Mouse (Mus musculus): ENCODE measurements around the gene Tktl1.
"Not testable (repeated sequence)": the region's sequence is repeated elsewhere in the genome, so short reads cannot be mapped to it uniquely, and the experiment has no call there.

The Tktl1 gene

GRCm38 (mm10) chrX:74176959-74177358 lies at the start of gene Tktl1:
Gene Tktl1 (plus strand): TSS chrX:74177259.
- DNase-seq (ENCODE audit: low read depth): no peak

- DNase-seq (ENCODE audit: low read depth): not testable (repeated sequence)
Observed at GRCm38 (mm10) chrX:74135263-74135662, 41.8 kb upstream of the Tktl1 start, which contains the start of gene Mecp2. Gene Mecp2 (minus strand): TSS chrX:74135363.

GRCm38 (mm10) chrX:74167738-74168137 lies 9.3 kb upstream of the Tktl1 start, which contains the start of gene Tex28:
Gene Tex28 (minus strand): TSS chrX:74167838.
- no peak for DNase-seq (ENCODE audit: low read depth)

GRCm38 (mm10) chrX:74203556-74203955 lies 26.5 kb downstream of the Tktl1 start:
- DNase-seq (ENCODE audit: low read depth): no peak

- DNase-seq (ENCODE audit: low read depth): no peak
Observed at GRCm38 (mm10) chrX:74218496-74218895, 41.4 kb downstream of the Tktl1 start.

GRCm38 (mm10) chrX:74219449-74219848 lies 42.4 kb downstream of the Tktl1 start:
- no peak for DNase-seq (ENCODE audit: low read depth)

GRCm38 (mm10) chrX:74220099-74220498 lies 43.0 kb downstream of the Tktl1 start:
- DNase-seq (ENCODE audit: low read depth): not testable (repeated sequence)

GRCm38 (mm10) chrX:74230038-74230437 lies 53.0 kb downstream of the Tktl1 start:
- DNase-seq (ENCODE audit: low read depth): no peak

- DNase-seq (ENCODE audit: low read depth): no peak
Observed at GRCm38 (mm10) chrX:74233196-74233595, 56.1 kb downstream of the Tktl1 start.

- no peak for DNase-seq (ENCODE audit: low read depth)
Observed at GRCm38 (mm10) chrX:74240332-74240731, 63.3 kb downstream of the Tktl1 start.

GRCm38 (mm10) chrX:74243396-74243795 lies 66.3 kb downstream of the Tktl1 start:
- no peak for DNase-seq (ENCODE audit: low read depth)

GRCm38 (mm10) chrX:74243807-74244206 lies 66.7 kb downstream of the Tktl1 start:
- DNase-seq (ENCODE audit: low read depth): peak; percentile 90

GRCm38 (mm10) chrX:74244614-74245083 lies 67.6 kb downstream of the Tktl1 start:
- peak; percentile 72 for DNase-seq (ENCODE audit: low read depth)

- DNase-seq (ENCODE audit: low read depth): no peak
Observed at GRCm38 (mm10) chrX:74245107-74245506, 68.0 kb downstream of the Tktl1 start.

- DNase-seq (ENCODE audit: low read depth): peak; percentile 79
Observed at GRCm38 (mm10) chrX:74245687-74246086, 68.6 kb downstream of the Tktl1 start.

- peak; percentile 92 for DNase-seq (ENCODE audit: low read depth)
Observed at GRCm38 (mm10) chrX:74246213-74246681, 69.2 kb downstream of the Tktl1 start.

GRCm38 (mm10) chrX:74246693-74247092 lies 69.6 kb downstream of the Tktl1 start:
- DNase-seq (ENCODE audit: low read depth): no peak

- DNase-seq (ENCODE audit: low read depth): peak; percentile 85
Observed at GRCm38 (mm10) chrX:74248651-74249050, 71.6 kb downstream of the Tktl1 start.

GRCm38 (mm10) chrX:74249615-74250014 lies 72.6 kb downstream of the Tktl1 start, which contains the start of gene Flna:
Gene Flna (minus strand): TSS chrX:74249820.
- DNase-seq (ENCODE audit: low read depth): peak; percentile 80

- DNase-seq (ENCODE audit: low read depth): peak; percentile 93
Observed at GRCm38 (mm10) chrX:74254153-74254887, 77.3 kb downstream of the Tktl1 start, which contains the start of gene Emd. Gene Emd (plus strand): TSS chrX:74254687.

- DNase-seq (ENCODE audit: low read depth): peak; percentile 56
Observed at GRCm38 (mm10) chrX:74254888-74255565, 78.0 kb downstream of the Tktl1 start.

GRCm38 (mm10) chrX:74257746-74258145 lies 80.7 kb downstream of the Tktl1 start:
- DNase-seq (ENCODE audit: low read depth): no peak

All from induced T-regulatory cell, adult 2 months (primary cell).